Mouse (Mus musculus): ENCODE data around the gene Mgll.

DNA sequence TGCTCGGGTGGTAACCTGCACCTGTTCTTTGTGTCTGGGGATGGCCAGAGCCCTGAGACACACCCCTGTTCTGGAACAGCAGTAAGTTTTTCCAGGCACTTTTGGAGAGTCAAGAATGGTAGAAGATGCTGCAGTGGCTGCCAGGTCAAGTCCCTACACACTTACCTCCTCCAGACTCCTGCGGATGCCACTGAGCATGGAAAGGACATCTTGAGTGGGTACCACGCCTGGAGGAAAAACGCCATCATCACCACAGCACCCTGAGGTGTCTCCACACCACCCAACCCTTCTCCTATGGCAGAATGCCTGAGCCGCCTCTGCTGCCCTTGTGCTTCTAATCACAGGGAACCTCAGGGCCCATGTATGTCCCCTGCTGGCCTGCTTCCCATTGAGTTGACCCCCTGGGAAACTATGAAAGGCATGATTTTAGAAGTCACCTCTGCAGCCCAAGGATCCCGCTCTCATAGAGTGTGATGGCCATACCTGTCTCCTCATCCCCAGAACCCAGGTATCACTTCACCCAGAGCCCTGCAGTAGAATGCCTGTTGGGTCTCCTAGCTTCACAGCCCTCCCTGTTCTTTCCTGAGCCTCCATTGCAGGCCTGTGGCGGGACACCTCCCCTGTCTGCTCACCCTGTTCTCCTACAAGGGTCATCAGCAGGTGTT lies 120.8 kb downstream of the Mgll start:
- TF ChIP-seq CTCF (IDR thresholded peaks at IDR 0.05; ENCODE audit: insufficient read depth, low read length): no peak
- TF ChIP-seq POLR2A (IDR thresholded peaks at IDR 0.05; ENCODE audit: borderline replicate concordance, extremely low read depth, low read depth, low read length): no peak

All from lung, adult 2 months (tissue).